Mouse (Mus musculus) liver, postnatal 0 days (tissue): Measurements from ENCODE around the gene Per1.

Source experiments
- CTCF ChIP-seq: sonication (generic); IDR thresholded peaks from 2 replicates; pipeline ENCODE4 v1.5.1; 2016; ENCODE audit warnings: antibody characterized with exemption, low read depth
- EP300 ChIP-seq: IDR thresholded peaks from 2 replicates; pipeline ENCODE4 v1.6.1; 2016; ENCODE audit warnings: antibody characterized with exemption, low read depth, mild to moderate bottlenecking

- TF ChIP-seq CTCF (no peak), EP300 (no peak)
Observed at GRCm38 (mm10) chr11:69105227-69105626, 10.2 kb downstream of the Per1 start.
